Mouse (Mus musculus) kidney, adult 2 months (tissue): Measurements from ENCODE around the gene Fam208b. TPM values are rescaled to one million over a fixed set of nuclear protein-coding genes. Genes with fewer than 3 reads are reported as not detected.

Experiments
- DNase-seq: peaks from one replicate; pipeline ENCODE4 v3.0.0; 2021
- H3K27ac ChIP-seq: fragments of 200-500 bp; 2 replicates; pipeline ENCODE4 v1.5.1; 2012; ENCODE audit warnings: low read depth, low read length, control low read depth, inconsistent platforms; ENCODE audit not compliant: insufficient read depth
- H3K27me3 ChIP-seq: fragments of 200-500 bp; replicated peaks from 2 replicates; pipeline ENCODE4 v1.6.1; 2012; ENCODE audit warnings: mild to moderate bottlenecking, moderate library complexity, low read length, inconsistent platforms; ENCODE audit not compliant: control insufficient read depth, insufficient read depth
- H3K36me3 ChIP-seq: fragments of 200-500 bp; 2 replicates; pipeline ENCODE4 v1.6.1; 2012; ENCODE audit warnings: mild to moderate bottlenecking, moderate library complexity, low read length, inconsistent platforms; ENCODE audit not compliant: control insufficient read depth, insufficient read depth
- H3K4me1 ChIP-seq: fragments of 200-500 bp; 2 replicates; pipeline ENCODE4 v1.6.1; 2011; ENCODE audit warnings: low read length; ENCODE audit not compliant: control insufficient read depth, insufficient read depth
- H3K4me3 ChIP-seq: fragments of 200-500 bp; 2 replicates; pipeline ENCODE4 v1.5.1; 2011; ENCODE audit warnings: mild to moderate bottlenecking, low read depth, low read length, control low read depth; ENCODE audit not compliant: insufficient read depth
- CTCF ChIP-seq: fragments of 200-500 bp; conservative IDR thresholded peaks from 2 replicates; pipeline ENCODE4 v1.5.1; 2011; ENCODE audit warnings: low read depth, mild to moderate bottlenecking, control low read depth, low read length, moderate library complexity, mixed read lengths; ENCODE audit not compliant: insufficient read depth, insufficient read length
- POLR2A ChIP-seq: fragments of 200-500 bp; IDR thresholded peaks from one replicate; pipeline ENCODE4 v1.6.1; 2011; ENCODE audit warnings: low read depth, low read length, control low read depth
- WGBS: fragments of 180-500 bp; shearing (Covaris S2); methylation state at CpG from one replicate; pipeline ENCODE4 v1.1.7; 2018; 5-methylcytosine and 5-hydroxymethylcytosine counted together
- polyA plus RNA-seq: library from polyadenylated mRNA; depleted of rRNA; stranded (reverse); fragments of >200 nt; gene quantifications from 2 replicates; pipeline ENCODE4 v1.2.3, GENCODE M21; 2012

Gene Fam208b
- polyA plus RNA-seq, 1 experiment = 2.8 TPM

GRCm38 (mm10) chr13:3644871-3645270, 34.0 kb upstream of the Fam208b start:
- WGBS = 69% methylated on average over 5 of the region's 5 CpGs
- no peak overlapping the region for H3K27ac ChIP-seq

DNA sequence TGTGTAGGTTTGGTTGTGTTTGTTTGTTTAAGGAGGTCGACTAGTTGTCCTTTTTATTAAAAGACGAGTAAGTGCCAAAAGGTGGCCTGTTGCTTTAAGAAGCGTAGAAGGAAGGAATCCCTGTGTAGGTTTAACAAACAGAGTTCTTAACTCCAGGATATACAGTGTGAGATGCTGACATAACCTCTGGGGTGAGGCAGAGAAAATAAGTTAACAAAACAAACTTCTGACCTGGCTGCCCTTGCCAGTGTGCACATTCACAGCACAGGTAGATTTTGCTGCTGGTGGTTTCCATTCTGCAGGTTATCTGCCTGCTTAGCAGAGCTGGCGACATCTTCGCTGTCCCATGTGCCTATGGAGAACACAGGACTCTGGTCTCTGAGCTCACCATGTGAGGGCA, 31.6 kb upstream of the Fam208b start:
- no peaks in the 10 kb centered on the region for H3K36me3 ChIP-seq
- DNase-seq = no peak
- WGBS = 59% methylated on average over 5 of the region's 5 CpGs
- TF ChIP-seq CTCF (no peak), POLR2A (no peak)
- H3K27ac ChIP-seq = no peak overlapping the region
- no peak overlapping the region for H3K4me3 ChIP-seq
- no peaks in the 10 kb centered on the region for H3K27me3 ChIP-seq
- peaks cover 9% of the 10 kb centered on the region for H3K4me1 ChIP-seq

More at GRCm38 (mm10) chr13:3644871-3645270, 34.0 kb upstream of the Fam208b start:
- Histone ChIP-seq H3K4me3 (no peak overlapping the region), H3K27me3 (no peaks in the 10 kb centered on the region), H3K36me3 (no peaks in the 10 kb centered on the region), H3K4me1 (peaks cover 13% of the 10 kb centered on the region)
- peak; percentile 24 for DNase-seq
- TF ChIP-seq POLR2A = no peak
- no peak for TF ChIP-seq CTCF

DNA sequence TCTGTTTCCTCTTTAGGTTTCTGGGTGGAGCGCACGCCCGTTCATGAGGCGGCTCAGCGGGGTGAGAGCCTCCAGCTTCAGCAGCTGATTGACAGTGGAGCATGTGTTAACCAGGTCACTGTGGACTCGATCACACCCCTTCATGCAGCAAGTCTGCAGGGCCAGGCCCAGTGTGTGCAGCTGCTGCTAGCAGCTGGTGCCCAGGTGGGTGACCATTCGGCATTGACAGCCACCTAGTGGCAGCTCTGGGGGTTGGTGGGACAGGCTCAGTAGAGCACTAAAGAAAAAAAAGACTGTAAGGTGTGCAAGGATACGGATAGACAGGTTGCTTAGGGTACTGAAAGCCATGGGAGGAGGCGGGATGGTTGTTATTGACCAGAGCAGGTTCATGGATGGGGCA, 31.1 kb upstream of the Fam208b start:
- Histone ChIP-seq H3K4me1 (peaks cover 6% of the 10 kb centered on the region), H3K27me3 (no peaks in the 10 kb centered on the region), H3K27ac (no peak overlapping the region), H3K4me3 (no peak overlapping the region), H3K36me3 (no peaks in the 10 kb centered on the region)
- WGBS = 74% methylated on average over 9 of the region's 9 CpGs
- peak; percentile 55 for DNase-seq
- TF ChIP-seq POLR2A (no peak), CTCF (peak; percentile 60)

- H3K27ac ChIP-seq = peak overlapping the region; percentile 4
- H3K4me3 ChIP-seq = peak overlapping the region; percentile 13; the same call in 1 of the 2 replicates
- peak; percentile 62 for DNase-seq
- WGBS = 32% methylated on average over 11 of the region's 11 CpGs
- H3K36me3 ChIP-seq = no peaks in the 10 kb centered on the region
- H3K4me1 ChIP-seq = no peaks in the 10 kb centered on the region; the same call in 1 of the 2 replicates
- no peak for TF ChIP-seq POLR2A
- no peak for TF ChIP-seq CTCF
- no peaks in the 10 kb centered on the region for H3K27me3 ChIP-seq
Observed at GRCm38 (mm10) chr13:3636797-3637196, 25.9 kb upstream of the Fam208b start.

GRCm38 (mm10) chr13:3635076-3635475, 24.2 kb upstream of the Fam208b start:
- H3K27me3 ChIP-seq = no peaks in the 10 kb centered on the region
- no peaks in the 10 kb centered on the region; the same call in 1 of the 2 replicates for H3K4me1 ChIP-seq
- H3K27ac ChIP-seq = no peak overlapping the region
- no peaks in the 10 kb centered on the region for H3K36me3 ChIP-seq
- 53% methylated on average over 3 of the region's 3 CpGs for WGBS
- DNase-seq = peak; percentile 82
- H3K4me3 ChIP-seq = no peak overlapping the region
- TF ChIP-seq POLR2A = no peak
- TF ChIP-seq CTCF = no peak

DNA sequence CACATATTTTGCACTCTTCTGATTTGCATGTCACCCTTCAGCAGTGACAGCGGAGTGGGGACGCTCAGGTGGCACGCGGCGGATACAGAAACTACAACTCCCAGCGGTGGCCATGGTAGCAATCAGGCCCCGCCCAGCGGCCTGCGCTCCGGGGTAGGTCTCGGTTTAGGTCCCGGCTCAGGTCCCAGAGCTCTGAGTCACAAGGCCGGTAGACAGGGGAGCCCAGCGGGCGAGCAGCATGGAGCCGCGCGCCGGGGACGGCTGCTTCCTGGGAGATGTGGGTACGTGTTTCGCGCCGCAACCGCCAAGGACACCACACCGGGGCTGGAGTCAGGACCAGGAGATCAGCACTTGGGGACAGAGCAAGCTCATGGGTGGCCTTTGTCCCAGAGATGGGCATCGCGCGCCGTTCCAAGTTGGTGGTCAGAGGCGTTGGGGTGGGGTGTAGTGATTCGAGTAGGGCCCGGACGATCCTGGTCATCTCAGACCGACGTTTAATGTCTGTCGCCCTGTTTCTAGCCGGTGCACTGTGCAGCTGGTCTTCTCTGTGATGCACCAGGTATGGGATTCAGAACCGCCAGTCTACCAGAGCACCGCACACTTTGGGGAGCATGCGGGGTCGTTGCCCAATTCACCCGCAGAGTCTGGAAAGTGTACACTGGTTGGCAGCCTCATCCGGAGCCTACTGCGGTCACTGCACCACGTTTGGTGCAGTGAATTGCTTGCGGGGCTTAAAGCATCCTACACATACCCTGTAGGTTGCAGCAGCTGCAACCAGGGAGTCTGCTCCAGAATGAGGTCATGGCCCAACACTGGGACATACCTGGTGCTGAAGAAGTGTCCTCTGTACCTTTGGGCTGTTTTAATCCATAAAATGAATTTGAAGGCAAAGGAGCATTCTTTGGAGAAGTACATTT, 23.2 kb upstream of the Fam208b start, which contains the start of gene Asb13:
Gene Asb13, plus strand, starts transcription at position 138 of the 917 bp plus-strand sequence.
- WGBS = under 1% methylated on average over 47 of the region's 47 CpGs
- H3K36me3 ChIP-seq = no peaks in the 10 kb centered on the region
- H3K4me3 ChIP-seq = peak within 1 kb of the TSS; percentile 85
- DNase-seq = peak; percentile 93
- H3K27ac ChIP-seq = peak within 1 kb of the TSS; percentile 46
- H3K27me3 ChIP-seq = no peaks in the 10 kb centered on the region
- H3K4me1 ChIP-seq = no peaks in the 10 kb centered on the region; the same call in 1 of the 2 replicates
- TF ChIP-seq CTCF = no peak
- peak; percentile 78 for TF ChIP-seq POLR2A

- H3K27ac ChIP-seq = no peak overlapping the region
- no peaks in the 10 kb centered on the region for H3K36me3 ChIP-seq
- H3K4me3 ChIP-seq = no peak overlapping the region
- 41% methylated on average over 6 of the region's 6 CpGs for WGBS
- no peak for DNase-seq
- no peaks in the 10 kb centered on the region; the same call in 1 of the 2 replicates for H3K4me1 ChIP-seq
- no peak for TF ChIP-seq POLR2A
- no peak for TF ChIP-seq CTCF
- no peaks in the 10 kb centered on the region for H3K27me3 ChIP-seq
Observed at GRCm38 (mm10) chr13:3633131-3633530, 22.2 kb upstream of the Fam208b start.
